In genomic region chr10:59593826-59594570, GRCm38 (mm10) we compare ENCODE assay signal across 9 mouse cellular contexts. TPM values are rescaled to one million over a fixed set of nuclear protein-coding genes. Genes with fewer than 3 reads are reported as not detected.
DNase-seq lines count a peak whose midpoint lies in the region; ATAC-seq lines count a peak whose summit lies in the region.
"Had no signal": no experiment of that assay in that cellular context is flagged by ENCODE, and none has a peak within 500 bp of the region (broad histone marks: within the 10 kb centered on the region; RNA-seq: fewer than 3 reads in every experiment).

No protein-coding gene starts in this region.

- H3K27me3 ChIP-seq in lung, embryonic 16.5 days (ENCODE audit: control insufficient read depth, insufficient read depth, low read depth, low read length): no peaks in the 10 kb centered on the region
- no peaks in the 10 kb centered on the region for H3K27me3 ChIP-seq in neural tube, embryonic 15.5 days (replicated peaks)
- H3K27me3 ChIP-seq: neural tube, embryonic 13.5 days had no signal

- ATAC-seq in lung, embryonic 16.5 days (ENCODE audit: low read depth): peak; percentile 68
- no peak for ATAC-seq in neural tube, embryonic 15.5 days (ENCODE audit: low FRiP score)

- H3K9me3 ChIP-seq in lung, embryonic 16.5 days (ENCODE audit: control insufficient read depth, low read length): no peaks in the 10 kb centered on the region
- no peaks in the 10 kb centered on the region for H3K9me3 ChIP-seq in neural tube, embryonic 15.5 days (replicated peaks)
- H3K9me3 ChIP-seq: neural tube, embryonic 13.5 days had no signal

- H3K4me3 ChIP-seq in lung, embryonic 16.5 days (ENCODE audit: low read length): no peak overlapping the region
- no peak overlapping the region for H3K4me3 ChIP-seq in neural tube, embryonic 15.5 days (replicated peaks)
- H3K4me3 ChIP-seq: neural tube, embryonic 13.5 days had no signal

- no peaks in the 10 kb centered on the region for H3K36me3 ChIP-seq in lung, embryonic 16.5 days (ENCODE audit: control insufficient read depth, insufficient read depth, low read length)
- H3K36me3 ChIP-seq in neural tube, embryonic 15.5 days: peaks cover 3% of the 10 kb centered on the region; the same call in 1 of the 2 replicates
- H3K36me3 ChIP-seq: neural tube, embryonic 13.5 days had no signal

- no peak overlapping the region for H3K27ac ChIP-seq in lung, embryonic 16.5 days (ENCODE audit: low read length)
- no peak overlapping the region for H3K27ac ChIP-seq in neural tube, embryonic 15.5 days (replicated peaks)
- H3K27ac ChIP-seq: neural tube, embryonic 13.5 days had no signal

- DNase-seq in lung, postnatal 14 days: no peak
- DNase-seq in cerebellum, postnatal 25 days: peak; percentile 91 to 95
- DNase-seq in kidney, adult 9 months: peak; percentile 57
- peak; percentile 72 to 75 for DNase-seq in right cerebral cortex, adult 2 months (ENCODE audit: low spot score in 2 of 2)
- no peak for DNase-seq in adrenal gland, adult 2 months

- 67% methylated on average over 13 of the region's 13 CpGs for WGBS in lung, embryonic 16.5 days
- 83% methylated on average over 13 of the region's 13 CpGs for WGBS in neural tube, embryonic 15.5 days

- H3K4me1 ChIP-seq in lung, embryonic 16.5 days (replicated peaks; ENCODE audit: control insufficient read depth, insufficient read depth, low read length): no peaks in the 10 kb centered on the region; the same call in 1 of the 2 replicates
- no peaks in the 10 kb centered on the region for H3K4me1 ChIP-seq in neural tube, embryonic 15.5 days
- H3K4me1 ChIP-seq: neural tube, embryonic 13.5 days had no signal

- no peak overlapping the region for H3K9ac ChIP-seq in lung, embryonic 16.5 days (ENCODE audit: low read length)
- H3K9ac ChIP-seq in neural tube, embryonic 15.5 days (replicated peaks): no peak overlapping the region
- H3K9ac ChIP-seq: neural tube, embryonic 13.5 days had no signal

- H3K4me2 ChIP-seq in lung, embryonic 16.5 days (ENCODE audit: low read depth, low read length): no peak overlapping the region
- H3K4me2 ChIP-seq in neural tube, embryonic 15.5 days: no peak overlapping the region
- H3K4me2 ChIP-seq: neural tube, embryonic 13.5 days had no signal

RNA-seq across cellular contexts. Expression of gene Gm10322, which starts 21.9 kb away (rescaled TPM):
- polyA plus RNA-seq in lung, embryonic 16.5 days (2015; fragmentation: Nextera tagmentation; extraction: Ambion mirVana): not detected in 2 replicates
- polyA plus RNA-seq in neural tube, embryonic 15.5 days (2015; fragmentation: Nextera tagmentation; extraction: Ambion mirVana): not detected in 2 replicates
- total RNA-seq in adrenal gland, adult 2 months (2021): not detected
- not detected in 2 replicates for polyA plus RNA-seq in adrenal gland, adult 2 months (2012; rRNA removed)
- polyA plus RNA-seq: large intestine, adult 2 months; neural tube, embryonic 13.5 days had no signal

RNA-seq across cellular contexts. Expression of gene Mcu, which starts 22.5 kb away (rescaled TPM):
- polyA plus RNA-seq in lung, embryonic 16.5 days (2015; fragmentation: Nextera tagmentation; extraction: Ambion mirVana): 30.6 and 33.3 TPM in 2 replicates
- 49.2 and 51.7 TPM in 2 replicates for polyA plus RNA-seq in neural tube, embryonic 15.5 days (2015; fragmentation: Nextera tagmentation; extraction: Ambion mirVana)
- total RNA-seq in adrenal gland, adult 2 months (2021): 10 to 100 TPM; 36.2 to 48.2 TPM
- 14.7 and 17.0 TPM in 2 replicates for polyA plus RNA-seq in adrenal gland, adult 2 months (2012; rRNA removed)

Comparison
In these comparisons a context has a peak if more than half of its experiments do, and no peak if none do; other contexts are left out.
1. DNase-seq: peak in cerebellum, postnatal 25 days (2 of 2), kidney, adult 9 months (single experiment) and right cerebral cortex, adult 2 months (2 of 2); none in lung, postnatal 14 days (single experiment) and adrenal gland, adult 2 months (single experiment).